Mouse (Mus musculus): ENCODE data around the gene N4bp2.

GRCm38 (mm10) chr5:65762686-65763085 is 635 bp upstream of the N4bp2 start:
- TF ChIP-seq POLR2A (IDR thresholded peaks at IDR 0.05; ENCODE audit: borderline replicate concordance, extremely low read depth, low read depth, low read length) (no peak), CTCF (IDR thresholded peaks at IDR 0.05; ENCODE audit: insufficient read depth, low read length) (no peak)

All from lung, adult 2 months (tissue).